Mouse (Mus musculus) gastrocnemius, adult 8-10 months (tissue): ENCODE results near the gene Grk6. TPM values are rescaled to one million over a fixed set of nuclear protein-coding genes. Genes with fewer than 3 reads are reported as not detected.

Experiments
- DNase-seq, 2 experiments: peaks; one replicate each; pipeline ENCODE4 v3.0.0; 2022; ENCODE audit warnings: low spot score in 2 of 2
- total RNA-seq, 4 experiments: library from RNA; stranded (reverse); gene quantifications; 2 replicates each; pipeline ENCODE4 v1.2.4; 2022

The Grk6 gene
- total RNA-seq, 4 experiments from 2014 or later = 6.9 to 9.7 (median 9.4) TPM

DNA sequence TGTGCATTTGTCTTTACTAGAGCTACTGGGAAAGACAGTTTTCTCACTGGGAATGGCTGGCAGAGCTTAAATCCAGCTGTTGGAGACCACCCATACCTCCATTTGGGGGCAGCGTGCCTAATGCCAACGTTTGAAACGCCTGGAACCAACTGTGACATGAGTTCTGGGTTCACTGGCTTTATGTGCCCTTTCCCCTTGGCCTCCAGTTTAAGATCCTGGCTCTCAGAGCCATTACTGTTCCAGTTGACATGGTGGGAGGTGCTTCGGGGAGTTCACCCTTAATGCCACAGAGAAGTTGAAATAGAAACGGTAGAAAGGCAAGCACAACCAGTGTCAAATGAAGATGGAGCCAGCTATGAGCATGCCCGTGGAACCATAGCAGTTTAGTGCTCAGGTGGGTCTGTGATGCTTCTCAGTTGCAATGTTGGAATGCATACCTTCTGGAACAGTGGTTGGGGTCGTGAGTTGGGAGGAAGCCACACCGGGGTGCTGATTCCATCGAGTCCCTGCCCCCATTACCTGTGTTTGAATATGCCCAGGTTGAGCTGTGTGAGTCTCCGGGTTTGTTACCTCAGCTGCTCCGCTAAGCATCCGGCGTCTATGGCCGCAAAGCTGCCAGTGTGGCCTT, 18.6 kb downstream of the Grk6 start:
- no peak for DNase-seq

DNA sequence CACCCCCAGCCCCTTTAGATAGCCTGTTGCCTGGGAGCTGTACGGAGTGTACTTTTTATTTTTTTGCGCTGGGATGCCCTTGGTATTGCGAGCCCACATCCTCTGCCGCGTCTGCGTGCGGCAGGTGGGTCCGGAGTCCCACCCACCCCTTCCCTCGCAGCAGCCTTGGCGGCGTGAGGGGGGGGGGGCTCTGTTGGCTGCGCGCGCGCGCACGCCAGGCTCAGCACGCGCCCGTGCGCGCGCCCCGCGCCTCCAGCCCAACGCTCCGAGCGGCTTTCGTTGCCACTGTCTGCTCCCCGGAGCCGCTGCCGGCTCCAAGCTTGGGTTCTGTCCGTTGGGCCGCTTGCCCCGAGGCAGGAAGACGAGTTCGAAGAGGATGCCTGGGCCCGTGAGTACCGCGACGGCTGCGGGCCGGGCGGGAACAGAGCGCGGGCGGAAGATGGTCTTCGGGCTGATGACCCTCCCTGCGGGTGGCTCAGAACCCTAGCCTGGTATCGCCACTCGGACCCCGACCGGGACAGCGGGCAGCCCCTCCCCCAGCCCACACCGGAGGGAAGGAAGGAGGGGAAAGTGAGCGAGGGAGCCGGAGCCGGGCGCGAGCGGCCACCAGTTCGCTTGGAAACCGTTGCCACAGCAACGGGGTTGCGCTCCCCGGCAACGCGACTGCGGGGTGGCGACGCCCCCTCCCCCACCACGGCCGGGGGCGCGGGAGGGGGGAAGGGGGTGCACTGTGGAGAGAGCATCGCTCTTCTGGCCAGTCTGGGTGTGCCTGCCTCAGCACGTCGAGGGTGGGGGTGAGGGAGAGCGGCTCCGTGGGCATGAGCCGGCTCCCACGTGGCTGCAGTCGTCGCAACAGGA, 19.4 kb downstream of the Grk6 start, which contains the start of gene Prr7:
Gene Prr7, plus strand, starts transcription at position 241 of the 858 bp plus-strand sequence.
- no peak for DNase-seq

DNA sequence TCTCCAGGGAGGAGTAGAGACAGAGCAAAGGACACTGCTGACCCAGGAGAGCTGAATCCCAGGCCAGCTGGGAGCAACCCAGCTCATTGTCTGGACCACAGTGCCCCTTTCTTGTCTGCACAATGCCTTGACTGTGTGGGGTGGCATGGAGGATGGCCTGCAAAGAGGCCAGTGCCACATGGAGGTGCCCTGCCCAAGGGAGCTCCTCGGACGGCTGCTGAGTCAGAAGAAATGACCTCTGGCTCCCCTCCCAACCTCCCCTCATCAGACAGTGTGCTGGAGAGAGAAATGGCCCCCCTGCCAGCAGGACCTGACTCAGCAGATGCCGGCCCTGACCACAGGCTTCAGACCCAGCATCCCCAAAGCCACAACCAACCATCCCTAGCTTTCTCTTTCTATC, 20.3 kb downstream of the Grk6 start:
- DNase-seq = no peak

DNA sequence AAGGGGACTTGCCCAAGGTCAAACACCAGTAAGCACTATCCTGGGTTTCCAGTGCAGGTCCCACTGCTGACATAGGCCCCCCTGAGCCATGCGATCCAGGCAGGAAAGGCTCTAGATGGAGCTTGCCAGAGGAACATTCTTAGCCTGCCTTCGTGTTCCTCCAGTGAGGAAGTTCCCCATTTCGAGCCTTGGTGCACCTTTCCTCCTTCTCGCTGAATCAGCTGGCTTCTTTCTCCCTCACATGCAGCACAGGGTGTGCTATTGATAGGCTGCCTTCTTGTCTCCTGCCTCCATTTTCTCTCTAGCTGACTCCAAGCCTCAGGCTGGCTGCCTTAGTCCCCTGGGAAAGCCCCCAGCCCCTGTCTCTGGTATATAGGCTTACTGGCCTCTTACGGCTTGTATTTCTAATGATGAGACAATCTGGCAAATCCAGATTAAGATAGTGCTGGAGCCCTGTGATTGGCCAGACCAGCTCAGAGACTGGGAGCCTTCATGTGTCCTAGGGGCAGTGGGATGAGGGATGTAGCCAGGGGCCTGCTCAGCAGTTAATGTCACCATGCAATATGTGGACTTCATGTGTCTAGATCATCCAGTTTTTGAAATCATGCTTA, 21.1 kb downstream of the Grk6 start:
- DNase-seq = no peak

DNA sequence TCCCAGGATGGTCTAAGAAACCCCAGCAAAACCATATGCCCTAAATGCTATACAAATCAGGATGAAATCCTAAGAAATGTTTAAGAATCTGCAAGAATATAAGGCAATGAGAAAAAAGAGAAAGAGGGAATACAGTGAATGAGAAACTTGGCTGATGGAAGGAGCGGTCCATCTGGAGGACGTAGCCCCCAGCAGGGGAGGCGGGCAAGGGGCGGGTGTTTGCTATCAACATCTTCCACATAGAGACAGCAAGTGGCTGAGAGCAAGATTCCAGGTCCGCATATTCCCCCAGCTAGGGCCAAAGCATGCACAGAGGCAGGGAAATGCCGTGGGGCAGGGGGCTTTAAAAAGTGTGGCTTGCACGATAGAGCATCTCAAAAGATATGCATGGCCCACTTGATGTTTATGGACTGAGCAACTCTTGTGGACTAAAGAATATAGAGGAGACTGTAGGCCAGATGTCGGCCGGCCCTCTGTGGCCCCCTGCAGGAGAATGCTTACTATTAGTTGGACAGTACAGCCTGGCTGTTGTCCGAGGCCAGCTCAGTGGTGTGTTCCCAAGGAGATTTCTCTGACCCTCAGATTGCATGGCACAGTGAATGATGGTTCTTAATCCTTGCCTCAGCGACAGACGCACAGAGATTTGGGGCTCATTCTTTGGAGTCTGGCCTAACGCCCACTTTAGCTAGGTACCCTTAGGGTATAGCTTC, 24.1 kb downstream of the Grk6 start:
- no peak for DNase-seq

DNA sequence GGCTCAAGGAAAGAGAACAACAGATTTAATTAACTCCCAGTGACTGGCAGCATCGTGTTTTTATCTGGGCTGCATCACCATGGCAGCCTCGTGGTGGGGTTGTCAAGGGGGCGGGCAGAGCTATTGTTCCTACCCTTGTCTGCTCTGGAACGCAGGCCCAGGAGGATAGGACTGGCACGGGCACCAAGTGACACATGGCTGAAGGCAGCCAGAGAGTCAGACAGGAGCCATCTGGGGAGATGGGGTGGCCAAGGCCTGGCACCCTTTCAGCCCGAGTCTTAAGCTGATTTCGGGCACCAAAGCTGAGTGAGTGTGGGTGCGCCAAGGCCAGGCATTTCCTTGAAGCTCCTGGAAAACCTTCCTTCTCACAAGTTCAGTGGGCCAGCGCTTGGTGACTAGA, 25.5 kb downstream of the Grk6 start:
- no peak for DNase-seq

DNA sequence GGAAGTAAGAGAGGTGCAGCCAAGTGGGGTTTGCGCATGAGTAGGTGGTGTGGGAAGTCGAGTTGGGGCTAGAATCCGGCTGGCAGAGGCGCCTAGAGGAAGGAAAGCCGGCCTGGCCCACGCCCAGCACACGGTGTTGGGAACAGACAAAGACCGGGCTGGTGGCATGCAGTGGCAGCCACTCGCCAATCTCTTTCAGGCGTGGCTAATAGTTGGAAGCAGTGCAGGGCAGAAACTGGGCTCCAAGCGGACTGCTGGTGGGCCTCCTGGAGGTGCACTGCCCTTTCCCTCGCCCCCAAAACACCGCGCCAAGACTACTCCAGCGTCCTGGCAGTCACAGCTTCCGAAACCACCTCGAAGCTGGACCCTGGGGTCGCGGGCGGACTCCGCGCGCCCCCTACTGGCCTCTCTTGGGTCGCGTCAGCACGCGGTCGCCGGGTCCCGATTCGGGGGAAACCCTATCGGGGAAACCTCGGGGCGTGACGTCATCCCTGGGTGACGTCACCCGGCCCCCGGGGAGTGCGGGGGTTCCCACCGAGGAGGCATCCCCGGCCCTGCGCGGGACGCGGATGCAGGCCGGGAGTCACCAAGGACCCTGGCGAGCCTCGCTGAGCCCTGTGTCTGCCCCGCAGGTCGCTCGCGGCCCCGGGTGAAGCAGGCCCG, 26.4 kb downstream of the Grk6 start:
- peak; percentile 67 to 71 for DNase-seq

DNA sequence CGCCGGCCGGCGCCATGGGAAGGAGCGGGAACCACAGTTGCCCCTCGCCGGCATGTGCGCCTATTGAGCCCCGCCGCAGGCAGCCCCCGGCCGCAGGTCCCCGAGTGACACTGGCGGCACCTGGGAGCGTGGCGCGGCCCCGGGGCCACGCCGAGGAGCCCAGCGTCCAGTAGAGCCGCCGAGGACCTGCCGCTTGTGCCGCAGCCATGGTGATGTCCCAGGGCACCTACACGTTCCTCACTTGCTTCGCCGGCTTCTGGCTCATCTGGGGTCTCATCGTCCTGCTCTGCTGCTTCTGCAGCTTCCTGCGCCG, 26.9 kb downstream of the Grk6 start:
- no peak for DNase-seq

DNA sequence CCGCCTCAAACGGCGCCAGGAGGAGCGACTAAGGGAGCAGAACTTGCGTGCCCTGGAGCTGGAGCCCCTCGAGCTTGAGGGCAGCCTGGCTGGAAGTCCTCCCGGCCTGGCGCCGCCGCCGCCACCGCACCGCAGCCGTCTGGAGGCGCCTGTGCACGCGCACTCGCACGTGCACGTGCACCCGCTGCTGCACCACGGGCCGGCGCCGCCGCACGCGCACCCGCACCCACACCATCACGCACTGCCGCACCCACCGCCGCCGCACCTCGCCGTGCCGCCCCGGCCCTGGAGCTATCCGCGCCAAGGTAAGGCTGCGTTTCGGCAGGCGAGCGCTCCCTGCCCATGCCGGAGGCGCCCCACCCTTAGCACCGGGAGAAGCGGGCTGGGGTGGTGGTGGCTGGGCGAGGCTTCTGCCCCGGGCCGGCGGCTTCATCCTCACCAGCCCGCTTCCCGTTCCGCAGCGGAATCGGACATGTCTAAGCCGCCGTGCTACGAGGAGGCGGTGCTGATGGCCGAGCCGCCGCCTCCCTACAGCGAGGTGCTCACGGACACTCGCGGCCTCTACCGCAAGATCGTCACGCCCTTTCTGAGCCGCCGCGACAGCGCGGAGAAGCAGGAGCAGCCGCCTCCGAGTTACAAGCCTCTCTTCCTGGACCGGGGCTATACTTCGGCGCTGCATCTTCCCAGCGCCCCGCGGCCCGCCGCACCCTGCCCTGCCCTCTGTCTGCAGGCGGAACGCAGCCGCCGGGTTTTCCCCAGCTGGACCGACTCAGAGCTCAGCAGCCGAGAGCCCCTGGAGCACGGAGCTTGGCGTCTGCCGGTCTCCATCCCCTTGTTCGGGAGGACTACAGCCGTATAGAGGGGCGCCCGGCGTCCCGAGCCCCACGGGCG, 27.5 kb downstream of the Grk6 start:
- DNase-seq = no peak

DNA sequence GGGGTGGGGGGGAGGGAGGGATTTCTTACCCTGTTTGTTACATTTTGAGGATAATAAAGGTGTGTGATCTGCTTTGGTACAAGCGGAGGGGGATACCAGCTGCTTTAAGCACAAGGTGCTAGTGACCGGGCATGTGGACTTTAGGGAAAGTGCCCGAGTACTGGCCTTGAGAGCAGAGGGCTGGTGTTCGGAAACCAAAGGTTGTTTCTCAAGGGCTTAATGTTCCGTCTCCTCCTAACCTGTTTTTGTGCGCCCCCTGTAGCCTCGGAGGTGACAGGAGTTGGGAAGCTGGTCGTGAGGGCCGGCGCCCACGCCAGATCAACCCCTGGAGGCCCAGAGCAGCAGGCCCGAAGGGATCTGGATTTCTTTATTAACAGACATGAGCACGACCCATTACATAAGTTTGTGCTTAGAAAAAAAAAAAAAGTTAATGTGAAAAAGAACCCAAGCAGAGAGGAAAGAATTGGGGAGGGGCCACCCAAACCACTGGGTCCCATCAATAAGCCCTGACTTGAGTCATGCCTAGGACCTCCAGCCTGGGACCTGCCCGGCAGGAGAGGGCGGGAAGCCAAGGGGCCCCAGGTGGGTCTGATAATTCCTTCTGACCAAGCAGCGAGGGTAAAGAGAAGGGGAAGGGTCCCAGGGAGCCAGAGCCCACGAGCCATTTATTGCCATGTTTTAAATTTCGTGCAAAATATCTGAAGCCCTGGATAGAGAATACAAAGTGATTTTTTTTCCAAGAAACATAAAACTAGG, 28.4 kb downstream of the Grk6 start:
- no peak for DNase-seq

DNA sequence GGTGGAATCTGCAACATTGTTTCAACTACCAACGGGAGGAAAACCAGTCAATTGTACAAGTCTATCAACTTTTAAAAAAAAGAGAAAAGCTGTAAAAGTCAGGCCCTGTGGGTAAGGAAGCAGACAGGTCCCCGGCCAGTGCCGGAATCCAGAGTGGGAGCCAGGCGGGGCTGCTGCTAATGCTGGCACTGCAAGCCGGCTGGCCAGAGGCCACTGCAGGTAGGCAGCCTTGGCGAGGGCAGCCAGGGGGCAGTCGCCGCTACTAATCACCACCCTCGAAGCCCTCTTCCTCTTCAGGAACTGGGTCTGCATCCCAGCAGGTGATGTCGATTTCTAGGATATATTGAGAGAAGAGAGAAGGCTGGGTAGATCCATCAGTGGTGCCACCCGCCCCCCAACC, 29.1 kb downstream of the Grk6 start:
- no peak for DNase-seq

DNA sequence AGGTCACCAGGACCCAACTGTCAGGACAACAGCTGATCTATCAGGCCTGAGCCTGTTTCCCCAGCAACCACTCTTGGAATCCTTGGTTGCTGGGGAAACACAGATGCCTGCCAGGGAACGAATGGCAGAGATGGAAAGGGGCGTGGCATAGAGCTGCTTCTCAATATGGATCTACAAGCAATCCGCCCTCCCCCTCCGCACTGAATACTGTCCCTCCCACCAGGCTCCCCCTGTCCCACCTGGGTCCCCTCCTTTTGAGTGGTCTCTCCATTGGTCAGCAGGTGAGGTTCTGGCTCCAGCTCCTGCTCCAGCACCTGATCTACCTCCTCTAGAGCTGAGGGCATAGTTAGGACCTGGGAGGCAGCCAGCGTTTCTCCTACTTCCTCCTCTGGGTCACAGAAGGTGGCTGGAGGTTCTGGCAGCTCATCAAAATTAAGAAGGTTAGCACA, 29.8 kb downstream of the Grk6 start:
- no peak for DNase-seq

DNA sequence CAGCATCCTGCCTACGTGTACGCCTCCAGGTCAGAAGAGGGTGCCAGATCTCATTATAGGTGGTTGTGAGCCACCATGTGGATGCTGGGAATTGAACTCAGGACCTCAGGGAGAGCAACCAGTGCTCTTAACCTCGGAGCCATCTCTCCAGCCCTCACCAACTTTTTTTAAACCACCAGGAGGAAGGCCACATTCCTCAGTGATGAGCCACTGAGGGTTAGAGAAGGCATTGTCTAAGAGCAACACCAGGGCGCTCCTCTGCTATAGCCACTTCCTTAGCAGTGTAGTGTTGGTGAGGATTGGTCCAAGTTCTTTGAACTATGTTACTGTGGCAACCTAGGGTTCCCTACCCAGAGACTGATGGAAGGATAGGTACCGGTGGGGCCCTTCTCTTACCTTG, 30.9 kb downstream of the Grk6 start:
- DNase-seq = no peak

DNA sequence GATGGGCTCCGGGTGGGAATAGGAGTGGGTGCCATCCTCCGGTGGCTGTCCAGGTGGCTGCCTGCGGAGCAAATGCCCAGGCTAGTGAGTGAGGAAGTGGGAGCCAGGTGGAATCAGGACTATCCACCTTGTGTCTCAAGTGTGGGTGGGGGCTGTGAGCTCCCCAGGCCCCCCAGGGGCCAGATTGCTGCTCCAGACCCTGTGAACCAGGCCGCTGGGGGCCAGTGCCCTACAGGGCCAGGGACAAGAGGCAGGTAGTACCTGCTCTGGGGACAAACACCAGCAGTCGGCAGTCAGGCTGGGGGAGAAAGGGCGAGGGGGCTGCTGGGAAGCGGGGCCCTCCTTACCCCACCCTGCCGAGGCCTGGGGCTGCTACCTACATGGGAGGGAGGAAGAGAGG, 31.4 kb downstream of the Grk6 start:
- no peak for DNase-seq

DNA sequence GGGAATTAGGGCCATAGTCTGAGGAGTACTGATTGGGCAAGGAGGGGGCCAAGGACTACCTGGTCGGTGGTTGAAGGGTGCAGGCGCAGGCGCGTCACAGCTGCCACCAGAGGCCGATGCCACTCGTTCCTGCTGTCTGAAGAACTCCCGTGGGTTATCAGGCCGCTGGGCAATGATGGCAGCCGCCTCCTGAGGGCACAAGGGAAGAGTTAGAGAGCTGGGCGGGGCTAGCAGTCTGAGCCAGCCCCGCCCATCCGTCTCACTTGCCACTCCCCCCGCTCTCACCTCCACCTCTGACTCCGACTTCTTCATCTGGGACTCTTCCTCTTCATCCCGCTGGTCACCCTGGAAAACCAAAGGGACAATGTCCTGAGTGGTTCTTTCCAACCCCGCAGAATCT, 32.6 kb downstream of the Grk6 start:
- DNase-seq = no peak

DNA sequence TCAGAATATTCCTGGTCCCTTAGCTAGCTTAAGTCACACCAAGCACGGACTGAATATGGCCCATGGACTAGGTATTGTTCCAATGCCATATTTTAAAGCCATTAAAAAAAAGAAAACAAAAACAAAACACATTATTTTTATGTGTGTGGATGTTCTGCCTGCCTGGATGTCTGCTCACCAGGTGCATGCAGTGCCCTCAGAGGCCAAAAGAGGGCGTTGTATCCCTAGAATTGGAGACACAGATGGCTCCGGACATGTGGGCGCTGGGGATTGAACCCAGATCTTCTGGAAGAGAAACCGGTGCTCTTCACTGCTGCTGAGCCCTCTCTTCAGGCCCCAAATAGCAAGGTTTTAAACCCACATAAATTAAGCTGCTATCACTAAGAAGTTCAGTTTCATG, 33.2 kb downstream of the Grk6 start:
- no peak for DNase-seq

DNA sequence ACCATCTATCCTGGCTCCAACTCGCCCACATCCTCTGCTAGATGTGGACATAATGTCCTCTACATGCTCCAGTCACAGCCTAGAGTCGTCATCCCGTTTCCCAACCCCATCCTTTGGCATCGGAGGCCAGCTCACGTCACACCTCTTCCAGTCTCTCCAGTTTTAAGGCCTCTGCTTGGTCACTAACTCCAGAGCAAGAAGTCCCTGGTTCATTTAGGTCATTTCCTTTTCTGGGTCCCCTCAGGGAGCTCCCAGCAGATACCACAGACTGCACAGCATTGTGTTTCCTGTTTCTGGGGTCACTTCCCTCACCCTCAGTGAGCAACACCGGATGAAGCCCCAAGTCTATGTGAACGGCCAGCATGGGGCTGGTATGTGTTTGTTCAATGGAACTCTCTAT, 34.1 kb downstream of the Grk6 start:
- DNase-seq = no peak

DNA sequence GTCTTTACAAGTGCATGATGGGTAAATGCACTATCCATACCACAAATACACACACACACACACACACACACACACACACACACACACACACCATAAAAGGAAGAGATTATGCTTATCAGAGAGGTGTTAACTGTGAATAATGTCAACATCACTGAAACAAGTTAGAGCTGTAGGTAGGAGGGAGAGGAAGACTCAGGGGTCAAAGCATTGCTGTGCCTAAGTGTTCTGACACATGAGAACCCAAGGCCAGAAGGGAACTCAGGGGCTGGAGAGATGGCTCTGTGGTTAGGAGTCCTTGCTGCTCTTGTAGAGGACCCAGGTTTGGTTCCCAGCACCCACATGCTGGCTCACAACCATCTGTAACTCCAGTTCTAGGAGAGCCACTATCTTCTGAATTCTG, 35.1 kb downstream of the Grk6 start:
- DNase-seq = no peak

DNA sequence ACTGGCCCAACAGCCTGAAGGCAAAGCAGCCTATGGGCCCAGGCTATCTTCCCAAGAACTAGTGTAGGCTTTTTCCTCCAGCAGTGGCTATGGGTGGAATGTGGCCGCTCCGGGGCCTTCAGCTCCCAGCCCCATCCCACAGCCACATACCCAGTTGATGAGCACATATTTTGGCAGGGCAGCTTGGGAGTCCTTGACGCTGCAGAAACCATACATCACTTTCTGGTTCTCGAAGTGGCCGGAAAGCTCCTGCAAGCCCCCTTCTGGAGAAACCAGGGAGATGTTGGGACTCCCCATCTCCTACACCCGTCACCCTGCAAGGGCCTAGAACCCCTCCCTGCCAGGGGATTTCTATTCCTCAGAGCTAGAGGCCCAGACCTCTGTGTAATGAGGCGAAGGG, 37.7 kb downstream of the Grk6 start:
- DNase-seq = no peak

DNA sequence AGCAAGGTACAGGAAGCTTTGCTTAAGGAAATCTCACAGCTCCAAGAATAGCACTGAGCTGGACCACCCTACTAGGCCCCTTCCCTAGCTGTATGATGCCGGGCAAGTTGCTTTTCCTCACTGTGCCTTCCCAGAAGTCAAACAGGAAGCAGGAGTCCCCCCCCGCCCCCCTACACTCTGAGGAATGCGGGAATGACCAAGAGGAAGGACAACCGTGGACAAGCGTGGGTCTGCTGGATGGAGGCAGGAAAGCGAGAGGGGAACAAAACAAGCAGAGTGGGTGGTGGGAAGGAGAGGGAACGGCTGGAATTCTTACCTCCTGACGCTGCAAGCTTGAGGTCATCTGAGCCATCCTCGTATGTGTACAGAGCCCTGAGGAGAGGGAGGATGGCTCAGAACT, 38.2 kb downstream of the Grk6 start:
- no peak for DNase-seq
